Comparison of ENCODE assay signal across 15 mouse cellular contexts in genomic region chr14:79288280-79288679, GRCm38 (mm10). TPM values are rescaled to one million over a fixed set of nuclear protein-coding genes. Genes with fewer than 3 reads are reported as not detected.
DNase-seq lines count a peak whose midpoint lies in the region; ATAC-seq and TF ChIP-seq lines count a peak whose summit lies in the region.
"Had no signal": no experiment of that assay in that cellular context is flagged by ENCODE, and none has a peak within 500 bp of the region (broad histone marks: within the 10 kb centered on the region; RNA-seq: fewer than 3 reads in every experiment).

No protein-coding gene starts in this region.

- no peaks in the 10 kb centered on the region for H3K36me3 ChIP-seq in stomach, postnatal 0 days (ENCODE audit: control insufficient read depth, insufficient read depth, low read length)
- H3K36me3 ChIP-seq: heart, embryonic 10.5 days had no signal

- DNase-seq in lung, adult 2 months, result no peak
- DNase-seq in lung, postnatal 10 days, result no peak
- DNase-seq in ES-CJ7 (ENCODE audit: low read depth, low spot score), result peak; percentile 16
- peak; percentile 81 for DNase-seq in induced T-regulatory cell, adult 2 months (ENCODE audit: low read depth)
- DNase-seq in stomach, postnatal 0 days (ENCODE audit: low spot score), result no peak
- no peak for DNase-seq in heart, postnatal 25 days (ENCODE audit: low spot score)
- DNase-seq in gastrocnemius, postnatal 36 days, result no peak
- DNase-seq: cerebellum, postnatal 36 days; kidney, adult 9 months had no signal

- no peak overlapping the region for H3K27ac ChIP-seq in stomach, postnatal 0 days (replicated peaks)
- H3K27ac ChIP-seq: forebrain, embryonic 10.5 days; heart, embryonic 10.5 days had no signal

- H3K4me2 ChIP-seq in stomach, postnatal 0 days (replicated peaks; ENCODE audit: low read depth), result no peak overlapping the region
- H3K4me2 ChIP-seq: midbrain, embryonic 11.5 days had no signal

- no peak overlapping the region for H3K4me3 ChIP-seq in lung, adult 2 months (replicated peaks; ENCODE audit: extremely low read depth, low read depth, low read length)
- no peak overlapping the region for H3K4me3 ChIP-seq in stomach, postnatal 0 days (ENCODE audit: low read depth, low read length)
- H3K4me3 ChIP-seq: forebrain, embryonic 10.5 days; heart, embryonic 10.5 days had no signal

- 61% methylated on average over 3 of the region's 3 CpGs for WGBS in lung, adult 2 months
- 70% methylated on average over 3 of the region's 3 CpGs for WGBS in stomach, postnatal 0 days

- peaks cover 2% of the 10 kb centered on the region; the same call in 1 of the 2 replicates for H3K4me1 ChIP-seq in lung, adult 2 months (ENCODE audit: control insufficient read depth, insufficient read depth, low read length)
- no peaks in the 10 kb centered on the region; the same call in 1 of the 2 replicates for H3K4me1 ChIP-seq in stomach, postnatal 0 days (replicated peaks; ENCODE audit: control insufficient read depth, insufficient read depth)

- H3K27me3 ChIP-seq in stomach, postnatal 0 days (ENCODE audit: control insufficient read depth, insufficient read depth, low read length), result no peaks in the 10 kb centered on the region

- TF ChIP-seq EP300 in stomach, postnatal 0 days (optimal IDR thresholded peaks at IDR 0.05), result no peak

- no peak for TF ChIP-seq POLR2A in lung, adult 2 months (IDR thresholded peaks at IDR 0.05; ENCODE audit: borderline replicate concordance, extremely low read depth, low read depth, low read length)

- H3K9ac ChIP-seq in stomach, postnatal 0 days (ENCODE audit: low read length), result no peak overlapping the region

- no peak for ATAC-seq in stomach, postnatal 0 days (ENCODE audit: low FRiP score, low TSS enrichment)
- no peak for ATAC-seq in cerebellum, adult (ENCODE audit: insufficient number of reproducible peaks, low FRiP score, low TSS enrichment)
- ATAC-seq: activated CD4-positive, CD25-positive, alpha-beta regulatory T cell, adult 4 months had no signal

- intact Hi-C loops in heart, postnatal 25 days (cut with DNase I), result no loop called here
- intact Hi-C loops in gastrocnemius, postnatal 36 days (cut with DNase I), result no loop called here

- peak; percentile 63 for TF ChIP-seq CTCF in lung, adult 2 months (IDR thresholded peaks at IDR 0.05; ENCODE audit: insufficient read depth, low read length)
- TF ChIP-seq CTCF in stomach, postnatal 0 days (IDR thresholded peaks at IDR 0.05; ENCODE audit: low read depth), result peak; percentile 56

- no peaks in the 10 kb centered on the region for H3K9me3 ChIP-seq in stomach, postnatal 0 days (ENCODE audit: control insufficient read depth, low read length)
- H3K9me3 ChIP-seq: heart, embryonic 10.5 days had no signal

RNA-seq across cellular contexts. Expression of gene Rgcc, which starts 13.2 kb away (rescaled TPM):
- polyA plus RNA-seq in lung, adult 2 months (2012; rRNA removed), result 279 and 648 TPM in 2 replicates
- polyA plus RNA-seq in stomach, postnatal 0 days (2015; fragmentation: Nextera tagmentation; extraction: Ambion mirVana), result 40.0 and 45.4 TPM in 2 replicates
- 10 to 100 TPM; 37.9 to 54.5 TPM for total RNA-seq in heart, postnatal 25 days (2021)
- total RNA-seq in gastrocnemius, postnatal 36 days (2021), result 10 to 100 TPM; 36.2 to 47.3 TPM

RNA-seq across cellular contexts. Expression of gene Zfp957, which starts 41.1 kb away (rescaled TPM):
- not detected in 2 replicates for polyA plus RNA-seq in lung, adult 2 months (2012; rRNA removed)
- polyA plus RNA-seq in stomach, postnatal 0 days (2015; fragmentation: Nextera tagmentation; extraction: Ambion mirVana), result not detected in 2 replicates
- total RNA-seq in heart, postnatal 25 days (2021), result not detected
- total RNA-seq in gastrocnemius, postnatal 36 days (2021), result not detected
- total RNA-seq: left cerebral cortex, postnatal 36 days had no signal
- polyA plus RNA-seq: forebrain, embryonic 10.5 days; midbrain, embryonic 11.5 days had no signal

Comparison
In these comparisons a context has a peak if more than half of its experiments do, and no peak if none do; other contexts are left out.
1. DNase-seq: peak in ES-CJ7 (single experiment) and induced T-regulatory cell, adult 2 months (single experiment); none in lung, adult 2 months (single experiment), lung, postnatal 10 days (single experiment), stomach, postnatal 0 days (single experiment), heart, postnatal 25 days (single experiment) and gastrocnemius, postnatal 36 days (0 of 2).